Mouse (Mus musculus): ENCODE measurements around the gene Rcl1. TPM values are rescaled to one million over a fixed set of nuclear protein-coding genes. Genes with fewer than 3 reads are reported as not detected.

Rcl1 gene
- polyA plus RNA-seq, 1 experiment: 16.5 TPM

DNA sequence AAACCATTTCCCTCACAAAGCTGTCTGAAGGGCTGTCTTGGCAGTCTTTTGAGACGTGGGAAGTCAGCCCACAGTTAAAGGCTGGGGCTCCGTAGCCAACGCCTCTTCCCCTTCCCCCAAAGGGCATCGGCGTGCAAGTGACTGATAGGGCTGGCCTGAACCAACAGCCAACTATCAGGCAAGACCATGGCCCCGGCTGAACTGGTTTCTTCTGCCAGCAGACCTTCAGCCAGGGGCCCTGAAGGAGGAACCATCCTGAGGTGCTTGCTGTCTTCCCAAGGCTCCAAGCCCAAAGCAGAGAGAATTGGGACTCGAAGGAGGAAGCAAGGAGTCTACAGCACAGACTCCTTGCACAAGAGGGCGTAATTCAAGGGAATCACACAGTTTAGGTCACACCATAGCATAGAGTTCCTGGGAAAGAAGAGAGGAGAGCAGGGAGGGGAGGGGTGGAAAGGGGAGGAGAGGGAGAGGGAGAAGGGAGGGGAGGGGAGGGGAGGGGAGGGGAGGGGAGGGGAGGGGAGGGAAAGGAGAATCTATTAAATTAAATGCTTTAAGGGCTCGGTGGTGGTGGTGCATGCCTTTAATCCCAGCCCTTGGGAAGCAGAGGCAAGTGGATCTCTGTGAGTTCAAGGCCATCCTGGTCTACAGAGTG lies 36.6 kb upstream of the Rcl1 start:
- H3K4me3 ChIP-seq (ENCODE audit: insufficient read depth, low read length): no peak overlapping the region
- TF ChIP-seq POLR2A (IDR thresholded peaks at IDR 0.05; ENCODE audit: extremely low read depth, insufficient read depth, low read length) (no peak), CTCF (IDR thresholded peaks at IDR 0.05; ENCODE audit: extremely low read depth, insufficient read depth, low read length) (no peak)
- peak overlapping the region; percentile 48; the same call in 1 of the 2 replicates for H3K27ac ChIP-seq (ENCODE audit: insufficient read depth, low read length)
- H3K4me1 ChIP-seq (ENCODE audit: control insufficient read depth, insufficient read depth, low read length): peaks cover 4% of the 10 kb centered on the region

DNA sequence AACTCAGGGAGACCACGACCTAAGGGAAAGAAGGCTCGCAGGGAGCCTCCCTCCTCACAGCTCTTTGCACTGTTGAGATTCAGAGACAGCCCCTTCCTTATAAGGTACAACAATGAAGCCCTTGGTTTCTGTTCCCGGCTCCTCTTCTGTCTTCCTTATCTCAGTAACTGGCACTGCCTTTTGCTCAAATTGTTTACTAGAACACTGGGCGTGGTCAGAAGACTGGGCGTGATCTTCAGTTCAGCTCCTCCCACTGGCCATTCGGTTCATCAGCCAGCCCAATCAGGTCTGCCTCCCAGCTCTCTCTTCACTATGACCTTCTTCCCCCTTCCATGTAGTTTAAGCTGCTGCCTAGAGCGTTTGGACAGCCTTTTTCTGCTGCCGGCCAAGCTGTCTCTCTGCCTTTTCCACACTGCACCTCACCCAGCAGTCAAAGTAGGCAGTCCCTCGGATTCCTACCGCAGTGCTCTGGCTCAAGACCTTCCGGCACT lies 34.1 kb upstream of the Rcl1 start:
- H3K4me3 ChIP-seq (ENCODE audit: insufficient read depth, low read length): peak overlapping the region; percentile 24
- peak overlapping the region; percentile 89 for H3K27ac ChIP-seq (ENCODE audit: insufficient read depth, low read length)
- peaks cover 4% of the 10 kb centered on the region for H3K4me1 ChIP-seq (ENCODE audit: control insufficient read depth, insufficient read depth, low read length)
- peak; percentile 37; the same call in 1 of the 2 replicates for TF ChIP-seq POLR2A (IDR thresholded peaks at IDR 0.05; ENCODE audit: extremely low read depth, insufficient read depth, low read length)
- no peak for TF ChIP-seq CTCF (IDR thresholded peaks at IDR 0.05; ENCODE audit: extremely low read depth, insufficient read depth, low read length)

DNA sequence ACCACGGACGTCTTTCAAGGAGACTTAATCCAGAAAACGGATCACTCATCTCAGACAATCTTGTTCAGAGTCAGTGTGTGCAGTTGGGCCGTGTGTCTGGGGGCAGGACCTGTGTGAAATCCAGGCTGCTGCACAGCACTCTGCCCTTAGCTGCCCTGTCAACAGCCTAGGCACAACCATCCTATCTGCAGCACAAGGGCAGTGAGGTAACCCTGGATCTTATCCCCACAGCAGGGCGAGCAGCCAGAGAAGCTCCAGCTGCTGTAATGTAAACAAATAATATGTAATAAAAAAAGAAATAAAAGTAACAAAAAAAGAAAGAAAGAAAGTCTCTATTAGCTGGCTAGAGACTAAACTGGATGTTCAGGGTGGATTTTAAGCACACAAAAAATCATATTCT lies 32.0 kb upstream of the Rcl1 start:
- Histone ChIP-seq H3K4me3 (ENCODE audit: insufficient read depth, low read length) (no peak overlapping the region), H3K27ac (ENCODE audit: insufficient read depth, low read length) (no peak overlapping the region), H3K4me1 (ENCODE audit: control insufficient read depth, insufficient read depth, low read length) (peaks cover 4% of the 10 kb centered on the region)
- TF ChIP-seq CTCF (IDR thresholded peaks at IDR 0.05; ENCODE audit: extremely low read depth, insufficient read depth, low read length) (no peak), POLR2A (IDR thresholded peaks at IDR 0.05; ENCODE audit: extremely low read depth, insufficient read depth, low read length) (no peak)

DNA sequence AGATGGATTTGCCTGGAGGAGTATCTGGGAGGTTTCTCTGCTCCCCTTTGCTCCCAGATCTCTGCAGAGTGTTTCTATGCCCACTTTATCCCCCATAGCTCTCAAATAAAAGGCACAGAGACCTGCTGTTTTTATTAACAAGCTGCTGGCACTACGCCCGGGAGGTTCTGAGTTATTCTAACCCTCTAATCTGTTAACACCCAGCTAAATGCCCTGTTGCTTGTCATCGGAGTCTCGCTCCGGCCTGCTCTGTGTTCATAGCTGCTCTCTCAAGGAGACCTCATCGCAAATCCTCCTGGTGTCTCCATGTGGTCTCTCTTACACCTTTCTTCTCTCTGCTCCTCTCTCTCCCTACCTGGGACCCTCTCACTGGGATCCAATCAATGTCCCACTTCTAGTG lies 26.4 kb upstream of the Rcl1 start:
- H3K4me1 ChIP-seq (ENCODE audit: control insufficient read depth, insufficient read depth, low read length): no peaks in the 10 kb centered on the region
- no peak overlapping the region for H3K4me3 ChIP-seq (ENCODE audit: insufficient read depth, low read length)
- TF ChIP-seq POLR2A (IDR thresholded peaks at IDR 0.05; ENCODE audit: extremely low read depth, insufficient read depth, low read length) (no peak), CTCF (IDR thresholded peaks at IDR 0.05; ENCODE audit: extremely low read depth, insufficient read depth, low read length) (no peak)
- no peak overlapping the region for H3K27ac ChIP-seq (ENCODE audit: insufficient read depth, low read length)

DNA sequence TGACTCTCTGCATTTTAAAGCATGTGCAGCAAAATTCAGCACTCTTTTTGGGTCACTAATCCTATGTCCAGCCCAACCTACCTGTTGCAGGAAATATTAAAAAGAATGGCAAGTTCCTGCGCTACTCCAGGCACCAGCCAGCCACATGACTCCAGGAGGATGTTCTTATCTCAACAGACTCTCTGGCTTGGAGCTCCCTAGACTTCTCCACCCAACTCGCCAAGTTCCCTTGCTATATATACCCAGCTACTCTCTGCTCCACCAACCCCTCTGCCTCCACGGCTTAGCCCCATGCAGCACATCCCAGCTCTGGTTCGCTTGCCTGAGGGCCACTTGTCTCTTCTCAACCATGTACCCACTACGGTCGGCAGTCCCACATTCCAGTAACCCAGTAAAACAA lies 12.5 kb upstream of the Rcl1 start:
- H3K27ac ChIP-seq (ENCODE audit: insufficient read depth, low read length): no peak overlapping the region
- no peak for TF ChIP-seq POLR2A (IDR thresholded peaks at IDR 0.05; ENCODE audit: extremely low read depth, insufficient read depth, low read length)
- no peak for TF ChIP-seq CTCF (IDR thresholded peaks at IDR 0.05; ENCODE audit: extremely low read depth, insufficient read depth, low read length)
- no peaks in the 10 kb centered on the region for H3K4me1 ChIP-seq (ENCODE audit: control insufficient read depth, insufficient read depth, low read length)
- H3K4me3 ChIP-seq (ENCODE audit: insufficient read depth, low read length): no peak overlapping the region

DNA sequence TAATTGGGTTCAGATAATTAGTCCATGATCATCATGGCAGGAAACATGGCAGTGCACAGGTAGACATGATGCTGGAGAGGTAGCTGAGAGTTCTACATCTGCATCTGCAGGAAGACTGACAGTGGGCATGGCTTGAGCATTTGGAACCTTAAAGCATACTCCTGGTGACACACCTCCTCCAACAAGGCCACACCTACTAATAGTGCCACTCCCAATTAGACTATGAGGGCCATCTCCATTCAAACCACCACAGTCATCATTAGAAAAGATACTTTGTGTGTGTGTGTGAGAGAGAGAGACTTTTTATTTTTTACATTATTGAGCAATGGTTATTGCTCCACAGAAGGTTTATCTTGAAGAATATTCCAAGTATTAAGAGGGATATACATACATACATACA lies 9.0 kb upstream of the Rcl1 start:
- Histone ChIP-seq H3K4me3 (ENCODE audit: insufficient read depth, low read length) (no peak overlapping the region), H3K4me1 (ENCODE audit: control insufficient read depth, insufficient read depth, low read length) (no peaks in the 10 kb centered on the region), H3K27ac (ENCODE audit: insufficient read depth, low read length) (no peak overlapping the region)
- TF ChIP-seq POLR2A (IDR thresholded peaks at IDR 0.05; ENCODE audit: extremely low read depth, insufficient read depth, low read length) (no peak), CTCF (IDR thresholded peaks at IDR 0.05; ENCODE audit: extremely low read depth, insufficient read depth, low read length) (no peak)

DNA sequence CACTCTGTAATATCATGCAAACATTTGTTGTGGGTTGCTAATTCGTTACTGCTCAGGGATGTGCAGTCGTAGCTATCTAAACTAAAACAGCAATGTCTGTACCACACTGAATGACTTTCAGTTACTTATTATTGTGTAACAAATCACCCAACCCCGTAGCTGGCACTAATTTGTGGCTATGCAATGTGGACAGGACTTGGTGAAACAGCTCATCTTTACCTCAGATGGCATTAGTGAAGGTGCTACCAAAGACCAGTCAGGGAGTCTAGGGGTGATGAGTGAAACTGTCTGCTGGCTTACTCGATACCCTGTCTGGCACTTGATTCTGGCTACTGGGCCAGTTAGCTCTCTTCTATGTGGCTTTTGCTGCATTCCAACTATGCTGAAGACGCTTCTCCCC lies 2.1 kb upstream of the Rcl1 start:
- Histone ChIP-seq H3K27ac (ENCODE audit: insufficient read depth, low read length) (no peak overlapping the region), H3K4me1 (ENCODE audit: control insufficient read depth, insufficient read depth, low read length) (peaks cover 3% of the 10 kb centered on the region; the same call in 1 of the 2 replicates), H3K4me3 (ENCODE audit: insufficient read depth, low read length) (no peak overlapping the region)
- no peak for TF ChIP-seq POLR2A (IDR thresholded peaks at IDR 0.05; ENCODE audit: extremely low read depth, insufficient read depth, low read length)
- TF ChIP-seq CTCF (IDR thresholded peaks at IDR 0.05; ENCODE audit: extremely low read depth, insufficient read depth, low read length): no peak

DNA sequence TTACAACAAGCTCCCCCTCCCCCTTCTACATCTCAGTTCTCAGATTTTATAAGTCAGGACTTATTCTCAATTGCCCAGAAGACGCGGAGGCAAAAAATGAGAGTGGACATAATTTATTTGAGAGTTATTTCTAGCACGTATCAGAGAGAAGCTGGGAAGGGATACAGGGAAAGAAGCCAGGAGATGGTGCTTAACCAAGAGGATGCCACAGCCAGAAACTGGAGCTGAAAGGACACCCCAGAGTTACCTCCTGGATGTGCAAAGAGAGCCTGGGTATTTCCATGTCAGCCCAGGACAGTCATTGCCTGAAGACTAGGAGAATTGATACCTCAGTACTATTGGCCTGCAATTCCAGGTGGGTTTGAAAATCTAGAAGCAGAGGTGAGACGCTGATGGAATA lies 1.6 kb upstream of the Rcl1 start:
- no peak overlapping the region for H3K27ac ChIP-seq (ENCODE audit: insufficient read depth, low read length)
- H3K4me1 ChIP-seq (ENCODE audit: control insufficient read depth, insufficient read depth, low read length): peaks cover 3% of the 10 kb centered on the region; the same call in 1 of the 2 replicates
- TF ChIP-seq CTCF (IDR thresholded peaks at IDR 0.05; ENCODE audit: extremely low read depth, insufficient read depth, low read length) (no peak), POLR2A (IDR thresholded peaks at IDR 0.05; ENCODE audit: extremely low read depth, insufficient read depth, low read length) (no peak)
- H3K4me3 ChIP-seq (ENCODE audit: insufficient read depth, low read length): no peak overlapping the region

DNA sequence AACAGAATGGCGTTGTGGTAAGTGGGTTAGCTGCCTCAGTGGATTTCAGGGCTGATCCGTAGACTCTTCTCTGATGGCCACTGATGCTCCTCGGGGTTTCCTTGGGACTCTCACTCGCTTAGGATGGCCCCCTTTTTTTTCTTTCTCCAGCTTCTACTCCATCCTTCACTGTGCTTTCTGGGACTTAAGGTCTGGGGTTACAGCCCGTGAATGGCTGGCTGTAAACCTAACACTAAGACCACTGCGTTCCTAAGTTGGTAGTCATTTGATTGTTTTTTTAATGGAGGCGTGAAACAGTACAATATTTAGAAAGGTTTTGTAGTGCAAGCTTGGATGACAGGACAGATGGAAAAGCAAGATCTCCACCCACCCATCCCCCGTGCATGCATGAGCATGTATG lies 914 bp upstream of the Rcl1 start:
- TF ChIP-seq POLR2A (IDR thresholded peaks at IDR 0.05; ENCODE audit: extremely low read depth, insufficient read depth, low read length) (no peak), CTCF (IDR thresholded peaks at IDR 0.05; ENCODE audit: extremely low read depth, insufficient read depth, low read length) (no peak)
- Histone ChIP-seq H3K4me3 (ENCODE audit: insufficient read depth, low read length) (peak overlapping the region; percentile 60), H3K4me1 (ENCODE audit: control insufficient read depth, insufficient read depth, low read length) (peaks cover 3% of the 10 kb centered on the region; the same call in 1 of the 2 replicates), H3K27ac (ENCODE audit: insufficient read depth, low read length) (no peak overlapping the region)

DNA sequence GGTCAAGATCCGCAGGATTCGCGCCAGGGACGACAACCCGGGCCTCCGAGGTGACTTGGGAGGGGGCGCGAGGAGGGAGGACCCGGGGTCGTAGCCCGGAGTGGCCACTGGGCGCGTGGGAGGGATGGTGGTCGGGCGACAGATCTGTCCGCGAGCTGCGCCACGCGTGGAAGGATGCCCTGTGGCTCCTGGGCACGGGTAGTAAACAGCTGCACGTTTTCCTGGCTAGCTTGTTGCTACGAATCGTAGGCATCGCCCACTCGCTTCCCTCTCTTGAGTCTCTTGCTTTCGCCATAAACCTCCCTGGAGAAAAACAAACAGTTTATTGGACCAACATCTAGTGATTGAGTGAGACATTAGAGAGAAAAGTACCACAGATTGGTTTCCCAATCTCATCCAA lies 416 bp downstream of the Rcl1 start:
- Histone ChIP-seq H3K4me1 (ENCODE audit: control insufficient read depth, insufficient read depth, low read length) (peaks cover 3% of the 10 kb centered on the region; the same call in 1 of the 2 replicates), H3K27ac (ENCODE audit: insufficient read depth, low read length) (no peak overlapping the region), H3K4me3 (ENCODE audit: insufficient read depth, low read length) (peak overlapping the region; percentile 60)
- TF ChIP-seq POLR2A (IDR thresholded peaks at IDR 0.05; ENCODE audit: extremely low read depth, insufficient read depth, low read length) (0 out of 2 replicates have a peak, but pooled peaks have one; percentile 12), CTCF (IDR thresholded peaks at IDR 0.05; ENCODE audit: extremely low read depth, insufficient read depth, low read length) (no peak)
